Mouse (Mus musculus) cortical plate, adult 2 months (tissue): Measurements from ENCODE around the gene C8g. TPM values are rescaled to one million over a fixed set of nuclear protein-coding genes. Genes with fewer than 3 reads are reported as not detected.

ENCODE experiments used
- H3K27ac ChIP-seq: fragments of 200-500 bp; 2 replicates; pipeline ENCODE4 v1.5.1; 2012; ENCODE audit warnings: low read length, control low read depth, inconsistent platforms; ENCODE audit not compliant: insufficient read depth
- H3K4me1 ChIP-seq: fragments of 200-500 bp; 2 replicates; pipeline ENCODE4 v1.6.1; 2011; ENCODE audit warnings: low read length; ENCODE audit not compliant: control insufficient read depth, insufficient read depth
- H3K4me3 ChIP-seq: fragments of 200-500 bp; 2 replicates; pipeline ENCODE4 v1.5.1; 2011; ENCODE audit warnings: mild to moderate bottlenecking, low read length, control low read depth; ENCODE audit not compliant: insufficient read depth
- CTCF ChIP-seq: fragments of 200-500 bp; IDR thresholded peaks from 2 replicates; pipeline ENCODE4 v1.5.1; 2011; ENCODE audit warnings: mild to moderate bottlenecking, control low read depth, low read length; ENCODE audit not compliant: insufficient read depth; ENCODE audit errors: extremely low read depth
- POLR2A ChIP-seq: fragments of 200-500 bp; IDR thresholded peaks from 2 replicates; pipeline ENCODE4 v1.6.1; 2011; ENCODE audit warnings: mild to moderate bottlenecking, low read length, control low read depth; ENCODE audit not compliant: insufficient read depth; ENCODE audit errors: extremely low read depth
- polyA plus RNA-seq: library from polyadenylated mRNA; depleted of rRNA; stranded (reverse); fragments of >200 nt; gene quantifications from 2 replicates; pipeline ENCODE4 v1.2.3, GENCODE M21; 2012

Gene C8g
- polyA plus RNA-seq, 1 experiment = 2.3 TPM

DNA sequence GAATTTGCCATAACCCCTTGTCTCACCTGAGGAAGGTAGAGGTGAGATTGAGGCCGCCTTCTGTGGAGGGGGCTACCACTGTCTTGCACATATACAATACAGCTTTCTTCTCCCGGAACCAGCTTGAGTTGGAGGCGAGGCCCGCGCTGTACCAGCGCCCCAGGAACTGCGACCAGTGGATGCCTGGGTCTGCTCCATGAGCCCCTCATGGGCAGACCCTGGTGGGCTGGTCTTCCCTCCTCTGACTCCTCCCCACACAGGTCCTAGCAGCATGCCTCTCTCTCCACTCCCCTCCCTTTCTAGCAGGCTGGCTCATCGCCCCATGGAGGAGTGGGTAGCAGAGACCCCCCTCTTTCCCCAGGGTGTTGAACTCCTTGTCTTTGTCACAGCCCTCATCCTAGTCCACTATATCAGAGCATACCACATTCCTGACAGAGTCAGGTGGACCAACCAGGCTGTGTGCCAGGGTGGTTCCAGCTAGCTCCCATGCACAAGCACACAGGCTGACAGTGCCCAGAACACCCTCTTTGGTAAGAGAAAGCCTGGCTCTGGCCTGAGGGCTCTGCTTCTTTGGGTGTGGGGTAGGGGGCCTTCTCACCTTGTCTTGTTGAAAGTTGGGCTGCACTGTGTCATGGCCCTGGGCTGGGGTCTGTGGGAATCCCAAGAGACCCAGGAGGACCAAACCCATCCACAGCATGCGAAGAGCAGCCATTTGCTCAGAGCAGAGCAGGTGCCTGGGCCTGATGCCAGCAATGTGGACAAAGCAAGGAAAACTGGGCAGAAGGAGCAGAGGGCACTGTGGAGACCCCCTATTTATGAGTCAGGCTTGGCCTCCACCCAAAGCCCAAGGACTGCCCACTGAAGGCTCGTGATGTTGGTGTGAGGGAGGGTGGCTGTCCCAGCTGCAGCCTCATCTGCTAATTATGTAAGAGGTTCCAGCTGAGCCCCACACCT is 32.3 kb downstream of the C8g start:
- Histone ChIP-seq H3K27ac (peak overlapping the region; percentile 66), H3K4me1 (no peaks in the 10 kb centered on the region; the same call in 1 of the 2 replicates), H3K4me3 (peak overlapping the region; percentile 5)
- TF ChIP-seq POLR2A (peak; percentile 59; the same call in 1 of the 2 replicates), CTCF (no peak)

DNA sequence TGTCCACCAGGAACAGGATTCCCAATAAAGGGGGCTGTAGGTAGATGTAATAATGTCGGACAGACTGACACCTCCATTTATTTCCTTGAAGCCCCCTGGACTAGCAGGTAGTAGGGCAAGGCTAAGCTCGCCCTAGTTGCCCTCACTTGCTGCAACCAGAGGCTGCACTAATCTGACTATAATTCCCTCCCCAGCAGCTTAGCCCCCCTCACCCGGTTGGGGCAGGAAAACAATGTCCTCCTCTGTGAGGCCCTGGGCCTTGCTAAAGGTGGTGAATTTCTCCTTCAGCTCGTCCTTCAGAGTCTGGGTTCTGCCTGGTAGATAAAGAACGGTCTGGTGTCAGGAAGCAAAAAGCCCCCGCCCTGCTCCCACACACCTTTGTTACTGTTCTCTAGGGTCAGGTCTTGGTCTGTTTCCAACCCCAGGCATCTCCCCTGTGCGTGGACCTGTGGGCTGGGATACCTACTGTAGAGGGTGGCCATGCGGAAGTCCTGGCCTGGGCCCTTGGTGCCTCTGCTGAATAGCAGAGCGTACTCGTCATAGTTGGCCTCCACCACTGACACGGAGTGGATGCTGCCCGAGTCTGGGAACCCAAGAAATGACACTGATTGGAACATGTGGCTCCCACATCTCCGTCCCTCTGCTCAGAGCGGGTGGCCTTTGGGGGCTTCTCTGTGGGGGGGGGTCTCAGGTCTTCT is 33.8 kb downstream of the C8g start:
- peak overlapping the region; percentile 32; the same call in 1 of the 2 replicates for H3K27ac ChIP-seq

DNA sequence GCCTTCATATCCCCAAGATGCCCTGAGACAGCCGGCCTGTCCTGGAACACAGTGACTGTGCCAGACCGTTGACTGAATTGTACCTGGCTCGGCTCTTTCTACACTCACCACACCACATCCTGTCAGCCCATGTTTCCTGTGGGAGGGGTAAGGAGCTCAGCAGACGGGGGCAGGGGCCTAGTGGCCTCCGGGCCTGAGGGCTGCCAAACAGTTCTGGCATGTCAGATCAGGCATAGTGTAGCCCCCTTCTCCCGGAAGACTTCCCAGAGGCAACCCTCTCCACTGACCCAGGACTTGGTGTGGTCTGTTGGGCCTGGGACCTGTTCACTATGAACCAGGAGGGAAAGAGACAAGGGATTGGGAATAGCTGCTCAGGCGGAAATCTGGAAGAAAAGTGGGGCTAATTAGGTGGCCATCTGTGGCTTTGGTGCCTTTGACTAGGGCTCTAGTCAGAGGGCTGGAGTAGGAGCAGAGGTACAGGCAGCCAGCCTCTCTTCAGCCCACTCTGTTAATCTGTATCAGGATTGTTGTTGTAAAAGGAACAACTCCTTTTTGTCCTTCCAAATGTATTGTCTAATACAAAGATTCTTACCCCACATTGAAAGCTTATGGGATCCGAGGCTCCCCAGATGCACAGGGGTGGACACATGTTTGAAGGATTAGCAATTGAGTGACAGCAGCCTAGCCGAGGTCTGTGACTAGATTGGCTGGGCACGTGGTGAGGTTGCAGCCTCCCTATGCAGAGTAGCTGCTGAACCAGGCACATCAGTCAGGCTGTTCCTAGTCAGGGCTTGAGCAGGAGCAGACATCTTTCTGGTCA is 35.5 kb downstream of the C8g start:
- Histone ChIP-seq H3K4me3 (no peak overlapping the region), H3K4me1 (peaks cover 3% of the 10 kb centered on the region), H3K27ac (no peak overlapping the region)
- TF ChIP-seq POLR2A (no peak), CTCF (no peak)

More for the DNA sequence above, 33.8 kb downstream of the C8g start:
- Histone ChIP-seq H3K4me3 (no peak overlapping the region; the same call in 1 of the 2 replicates), H3K4me1 (no peaks in the 10 kb centered on the region; the same call in 1 of the 2 replicates)
- no peak for TF ChIP-seq CTCF
- no peak for TF ChIP-seq POLR2A

DNA sequence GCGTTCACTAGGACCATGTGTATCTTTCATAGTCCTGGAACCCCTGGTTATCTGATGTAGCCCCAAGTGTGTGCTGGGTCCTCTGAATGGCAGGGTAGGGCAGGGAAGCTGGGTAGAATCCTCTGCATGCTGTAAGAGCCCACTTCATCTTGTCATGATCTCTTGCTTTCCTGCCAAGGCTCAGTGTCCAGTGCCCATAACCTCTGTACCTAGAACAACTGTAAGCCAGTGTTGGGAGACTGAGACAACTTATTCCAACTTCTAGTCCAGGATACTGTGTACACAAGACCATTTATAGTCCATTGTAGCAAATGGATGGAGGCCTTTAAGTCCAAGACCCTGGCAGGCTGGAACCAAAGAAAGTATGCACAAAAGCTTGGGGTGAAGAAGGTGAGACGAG is 36.3 kb downstream of the C8g start:
- no peak for TF ChIP-seq POLR2A
- no peak for TF ChIP-seq CTCF
- peaks cover 3% of the 10 kb centered on the region for H3K4me1 ChIP-seq
- no peak overlapping the region for H3K4me3 ChIP-seq
- H3K27ac ChIP-seq = no peak overlapping the region

DNA sequence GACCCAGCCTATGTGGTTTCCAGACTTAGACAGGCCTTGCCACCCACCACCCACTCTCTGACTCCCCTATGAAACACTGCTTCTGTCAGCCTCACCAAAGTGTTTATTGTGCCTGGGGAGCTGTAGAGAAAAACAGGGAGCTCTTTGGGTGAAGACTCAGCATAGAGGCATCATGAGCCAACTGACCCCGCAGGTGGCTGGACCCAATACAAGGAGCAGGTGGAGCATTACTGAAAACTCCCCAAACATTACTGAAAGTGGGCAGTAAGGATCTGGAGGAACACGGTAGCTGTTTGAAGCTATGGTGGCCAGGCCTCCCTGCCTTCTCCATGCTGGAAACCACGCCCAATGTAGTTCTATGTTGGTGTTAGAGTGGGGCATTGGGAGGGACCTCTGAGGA is 37.9 kb downstream of the C8g start:
- Histone ChIP-seq H3K27ac (no peak overlapping the region), H3K4me3 (no peak overlapping the region), H3K4me1 (peaks cover 5% of the 10 kb centered on the region)
- TF ChIP-seq CTCF (no peak), POLR2A (no peak)

DNA sequence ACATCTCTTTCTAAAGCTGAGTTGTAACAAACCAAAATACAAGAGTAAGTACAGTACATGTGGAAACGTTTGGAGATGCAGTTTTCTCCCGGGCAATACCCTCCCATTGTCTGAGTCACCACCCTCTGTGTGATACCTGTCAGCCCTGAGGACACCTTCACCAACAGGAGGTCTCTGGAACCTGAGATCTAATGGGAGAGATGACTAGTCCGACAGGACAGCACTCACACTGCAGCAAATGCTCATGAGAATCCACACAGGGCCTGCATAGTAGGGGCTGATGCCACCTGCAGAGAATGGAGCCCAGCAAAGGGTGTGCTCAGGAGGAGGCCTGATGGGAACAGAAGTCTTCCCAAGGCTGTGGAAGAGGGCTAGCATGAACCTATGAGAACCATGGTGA is 40.1 kb downstream of the C8g start:
- peak overlapping the region; percentile 82 for H3K4me3 ChIP-seq
- TF ChIP-seq POLR2A = no peak
- no peak for TF ChIP-seq CTCF
- H3K27ac ChIP-seq = peak overlapping the region; percentile 77
- peaks cover 5% of the 10 kb centered on the region for H3K4me1 ChIP-seq

DNA sequence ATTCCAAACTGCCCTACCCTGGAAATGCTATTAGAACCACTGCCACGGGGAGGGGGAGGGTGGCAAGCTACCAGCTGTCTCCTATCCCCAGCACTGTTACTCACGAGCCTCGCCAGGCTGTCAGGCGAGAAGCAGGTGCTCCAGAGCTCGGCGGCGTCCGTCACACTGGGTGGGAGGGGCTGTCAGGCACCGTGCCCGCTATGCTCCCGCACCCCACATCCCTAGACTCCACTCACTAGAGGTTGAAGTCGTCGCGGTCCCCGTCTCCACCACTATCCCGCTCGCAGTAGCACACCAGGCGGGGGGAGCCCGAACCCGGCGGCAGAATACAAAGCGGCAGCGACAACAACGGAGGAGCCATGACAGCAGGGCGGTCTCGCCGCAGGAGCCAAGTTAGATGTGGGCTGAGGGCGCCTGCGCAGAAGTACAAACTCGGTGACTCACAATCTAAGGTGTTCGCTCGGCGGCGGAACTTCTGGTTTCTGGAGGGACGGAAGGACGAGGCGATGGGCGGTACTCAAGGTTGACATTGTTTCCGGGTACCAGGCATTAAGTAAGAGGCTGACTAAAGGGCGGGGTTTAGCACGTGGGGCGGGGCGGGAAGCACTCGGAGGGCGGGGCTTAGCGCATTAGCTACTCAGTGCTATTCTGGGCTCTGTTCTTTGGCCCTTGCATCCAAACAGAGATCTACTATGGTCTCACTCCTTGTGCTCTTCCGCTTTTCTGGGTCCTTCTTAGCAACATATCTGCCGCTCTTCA is 40.8 kb downstream of the C8g start, which contains the start of gene Paxx:
TSS of gene Paxx (minus strand) at position 544 of the 759 bp plus-strand sequence.
- peak within 1 kb of the TSS; percentile 80 for H3K27ac ChIP-seq
- peak within 1 kb of the TSS; percentile 82 for H3K4me3 ChIP-seq
- TF ChIP-seq CTCF = no peak
- TF ChIP-seq POLR2A = peak; percentile 84; the same call in 1 of the 2 replicates
- H3K4me1 ChIP-seq = peaks cover 5% of the 10 kb centered on the region

DNA sequence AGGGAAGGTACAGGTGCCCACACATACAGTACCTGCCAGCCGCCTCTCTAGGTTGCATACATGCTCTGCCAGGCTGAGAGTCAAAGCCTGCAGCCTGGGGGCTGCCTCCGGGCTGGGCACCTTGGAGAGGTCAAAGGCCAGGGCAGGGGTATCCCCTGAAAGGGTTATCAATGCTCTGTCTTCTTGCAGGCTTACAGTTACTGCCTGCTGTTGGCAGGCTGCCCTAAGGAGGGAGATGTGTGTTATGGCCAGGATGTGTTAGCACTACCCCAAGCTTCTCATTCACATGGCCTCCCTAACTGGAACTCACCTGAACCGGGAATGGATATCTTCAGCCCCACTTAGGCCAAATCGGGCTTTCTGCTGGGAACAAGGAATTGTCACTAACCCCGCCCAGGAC is 41.4 kb downstream of the C8g start:
- TF ChIP-seq POLR2A (no peak), CTCF (no peak)
- peak overlapping the region; percentile 80 for H3K27ac ChIP-seq
- peaks cover 5% of the 10 kb centered on the region for H3K4me1 ChIP-seq
- peak overlapping the region; percentile 82 for H3K4me3 ChIP-seq

DNA sequence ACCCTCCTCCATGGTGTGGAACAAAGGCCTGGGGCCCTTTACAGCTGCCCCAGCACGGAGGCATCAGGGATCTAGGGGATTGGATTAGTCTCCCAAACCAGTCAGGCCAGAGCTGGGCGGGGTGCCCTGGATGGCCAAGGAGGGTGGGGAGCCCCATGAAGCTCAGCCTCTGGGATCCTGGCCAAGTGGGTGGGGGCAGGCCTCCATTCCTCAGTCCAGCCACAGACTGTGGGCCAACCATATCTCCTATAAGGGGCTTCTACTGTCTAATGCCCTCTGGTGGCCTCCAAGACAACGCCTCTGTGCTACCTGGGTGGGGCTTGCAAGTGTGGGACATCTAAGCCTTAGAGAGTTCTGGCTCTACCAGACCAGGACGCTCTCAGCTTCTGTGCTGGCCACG is 42.6 kb downstream of the C8g start:
- Histone ChIP-seq H3K27ac (no peak overlapping the region), H3K4me3 (no peak overlapping the region), H3K4me1 (peaks cover 5% of the 10 kb centered on the region)
- no peak for TF ChIP-seq CTCF
- no peak for TF ChIP-seq POLR2A
